In the genomic region with DNA sequence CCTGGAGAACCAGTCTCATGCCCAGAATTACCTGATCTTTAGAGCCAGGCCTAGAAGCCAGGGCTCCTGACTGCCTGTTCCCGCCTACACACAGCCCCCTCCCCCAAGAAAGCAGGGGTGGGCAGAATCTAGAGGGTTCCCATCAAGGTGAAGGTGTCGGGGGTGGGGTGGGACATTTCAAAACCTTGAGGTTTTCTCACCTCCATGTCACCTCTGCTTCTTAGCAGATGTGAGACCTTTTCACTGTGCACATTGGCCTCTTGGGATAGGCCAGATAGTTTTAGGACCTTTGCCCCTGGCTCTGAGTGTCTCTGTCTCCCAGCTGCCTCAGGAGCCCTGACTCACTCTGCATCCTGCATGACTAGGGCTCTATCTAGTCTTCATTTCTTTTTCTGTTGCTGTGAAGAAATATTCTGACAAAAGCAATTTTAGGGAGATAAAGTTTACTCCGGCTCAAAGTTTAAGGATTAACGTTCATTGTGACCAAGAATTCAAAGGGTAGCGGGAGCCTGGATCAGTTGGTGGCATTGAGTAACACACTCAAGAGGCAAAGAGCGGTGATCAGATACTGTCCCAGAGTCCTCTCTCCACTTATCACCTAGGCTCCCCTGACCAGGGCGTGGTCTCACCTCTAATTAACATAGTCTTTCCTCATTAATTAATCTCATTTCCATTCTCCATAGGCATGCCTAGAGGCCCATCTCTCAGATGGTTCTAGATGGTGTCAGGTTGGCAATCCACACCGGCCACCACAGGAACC, we compare ENCODE assay signal across 21 mouse cellular contexts. TPM values are rescaled to one million over a fixed set of nuclear protein-coding genes. Genes with fewer than 3 reads are reported as not detected.
A peak's percentile ranks its signal among the peaks of the same experiment; 100 is the strongest.
DNase-seq lines count a peak whose midpoint lies in the region; ATAC-seq and TF ChIP-seq lines count a peak whose summit lies in the region.
"Had no signal": no experiment of that assay in that cellular context is flagged by ENCODE, and none has a peak within 500 bp of the region (broad histone marks: within the 10 kb centered on the region; RNA-seq: fewer than 3 reads in every experiment).

No protein-coding gene starts in this region.

- no peaks in the 10 kb centered on the region for H3K79me2 ChIP-seq in heart, adult 2 months (replicated peaks; ENCODE audit: control insufficient read depth, insufficient read depth, low read length)

- H3K36me3 ChIP-seq in heart, adult 2 months (ENCODE audit: control insufficient read depth, insufficient read depth, low read length), result peaks cover 2% of the 10 kb centered on the region; the same call in 1 of the 2 replicates
- no peaks in the 10 kb centered on the region for H3K36me3 ChIP-seq in midbrain, embryonic 11.5 days (ENCODE audit: control insufficient read depth, insufficient read depth, low read length)
- no peaks in the 10 kb centered on the region for H3K36me3 ChIP-seq in midbrain, embryonic 15.5 days (replicated peaks)
- no peaks in the 10 kb centered on the region for H3K36me3 ChIP-seq in forebrain, embryonic 14.5 days (ENCODE audit: control insufficient read depth, insufficient read depth, low read length)
- H3K36me3 ChIP-seq: heart, embryonic 13.5 days; hindbrain, embryonic 12.5 days; limb, embryonic 12.5 days; midbrain, embryonic 12.5 days had no signal

- ATAC-seq in midbrain, embryonic 11.5 days (ENCODE audit: low FRiP score), result no peak
- no peak for ATAC-seq in midbrain, embryonic 15.5 days (replicated peaks)
- ATAC-seq in forebrain, embryonic 14.5 days, result no peak

- peaks cover 60% of the 10 kb centered on the region for H3K4me1 ChIP-seq in heart, adult 2 months (ENCODE audit: control insufficient read depth, insufficient read depth, low read length)
- no peaks in the 10 kb centered on the region for H3K4me1 ChIP-seq in midbrain, embryonic 11.5 days (ENCODE audit: control insufficient read depth, insufficient read depth, low read length)
- H3K4me1 ChIP-seq in midbrain, embryonic 15.5 days, result no peaks in the 10 kb centered on the region
- peaks cover 13% of the 10 kb centered on the region for H3K4me1 ChIP-seq in bone marrow, adult 2 months (ENCODE audit: control insufficient read depth, insufficient read depth, low read length)
- H3K4me1 ChIP-seq in forebrain, embryonic 14.5 days (ENCODE audit: control insufficient read depth, insufficient read depth, low read length), result no peaks in the 10 kb centered on the region

- H3K9me3 ChIP-seq in midbrain, embryonic 11.5 days (ENCODE audit: control insufficient read depth, low read length), result no peaks in the 10 kb centered on the region
- no peaks in the 10 kb centered on the region for H3K9me3 ChIP-seq in midbrain, embryonic 15.5 days
- H3K9me3 ChIP-seq in forebrain, embryonic 14.5 days (replicated peaks; ENCODE audit: control insufficient read depth, low read length), result no peaks in the 10 kb centered on the region
- H3K9me3 ChIP-seq: heart, embryonic 13.5 days; hindbrain, embryonic 12.5 days; limb, embryonic 12.5 days; midbrain, embryonic 12.5 days had no signal

- no peak for TF ChIP-seq CTCF in heart, adult 2 months (IDR thresholded peaks at IDR 0.05)
- no peak for TF ChIP-seq CTCF in bone marrow, adult 2 months (IDR thresholded peaks at IDR 0.05; ENCODE audit: control insufficient read depth, insufficient read depth, low read length)

- no peak for TF ChIP-seq EP300 in heart, adult 2 months (IDR thresholded peaks at IDR 0.05; ENCODE audit: insufficient read depth, low read depth, low read length)

- TF ChIP-seq POLR2A in heart, adult 2 months (IDR thresholded peaks at IDR 0.05; ENCODE audit: insufficient read depth, low read depth, low read length), result no peak
- no peak for TF ChIP-seq POLR2A in bone marrow, adult 2 months (IDR thresholded peaks at IDR 0.05; ENCODE audit: borderline replicate concordance, control insufficient read depth, low read depth, low read length)

- no peak overlapping the region for H3K4me3 ChIP-seq in heart, adult 2 months
- no peak overlapping the region for H3K4me3 ChIP-seq in midbrain, embryonic 11.5 days (ENCODE audit: low read depth, low read length)
- no peak overlapping the region for H3K4me3 ChIP-seq in midbrain, embryonic 15.5 days
- H3K4me3 ChIP-seq in bone marrow, adult 2 months (replicated peaks; ENCODE audit: control insufficient read depth, low read depth, low read length), result no peak overlapping the region
- no peak overlapping the region for H3K4me3 ChIP-seq in forebrain, embryonic 14.5 days (ENCODE audit: low read depth, low read length)
- H3K4me3 ChIP-seq: heart, embryonic 13.5 days; hindbrain, embryonic 12.5 days; limb, embryonic 12.5 days; midbrain, embryonic 12.5 days had no signal

- H3K4me2 ChIP-seq in midbrain, embryonic 11.5 days, result no peak overlapping the region
- H3K4me2 ChIP-seq in midbrain, embryonic 15.5 days, result no peak overlapping the region
- H3K4me2 ChIP-seq in forebrain, embryonic 14.5 days (ENCODE audit: low read length), result no peak overlapping the region
- H3K4me2 ChIP-seq: heart, embryonic 13.5 days; hindbrain, embryonic 12.5 days; limb, embryonic 12.5 days; midbrain, embryonic 12.5 days had no signal

- intact Hi-C loops in heart, adult 2 months (cut with DNase I), result no loop called here
- intact Hi-C loops in heart, postnatal 36 days (cut with DNase I), result no loop called here

- DNase-seq in heart, adult 2 months, result no peak
- DNase-seq in heart, postnatal 36 days, result no peak
- peak; percentile 49 for DNase-seq in midbrain, embryonic 11.5 days (ENCODE audit: low spot score, missing footprints)
- DNase-seq in thymus, postnatal 4 days, result peak; percentile 60
- no peak for DNase-seq in forebrain, embryonic 14.5 days (ENCODE audit: low spot score)
- DNase-seq in spleen, postnatal 10 days (ENCODE audit: low spot score in 2 of 2), result no peak
- DNase-seq: adrenal gland, postnatal 36 days; cerebellum, postnatal 36 days; gastrocnemius, postnatal 36 days; kidney, adult 11 months; kidney, postnatal 36 days; lung, postnatal 10 days; right cerebral cortex, adult 18-20 months had no signal

- peak overlapping the region; percentile 88 for H3K27ac ChIP-seq in heart, adult 2 months
- H3K27ac ChIP-seq in midbrain, embryonic 11.5 days (ENCODE audit: low read depth, low read length), result no peak overlapping the region
- no peak overlapping the region for H3K27ac ChIP-seq in midbrain, embryonic 15.5 days
- 0 out of 2 replicates have a peak overlapping the region, but pooled peaks have one; percentile 3 for H3K27ac ChIP-seq in bone marrow, adult 2 months (ENCODE audit: control insufficient read depth, insufficient read depth, low read depth, low read length, poor library complexity)
- H3K27ac ChIP-seq in forebrain, embryonic 14.5 days (ENCODE audit: low read depth, low read length), result no peak overlapping the region
- H3K27ac ChIP-seq: heart, embryonic 13.5 days; hindbrain, embryonic 12.5 days; limb, embryonic 12.5 days; liver, embryonic 14.5 days; midbrain, embryonic 12.5 days had no signal

- WGBS in heart, adult 2 months, result 93% methylated on average over 8 of the region's 8 CpGs
- WGBS in midbrain, embryonic 11.5 days, result 87% methylated on average over 8 of the region's 8 CpGs
- 85% methylated on average over 8 of the region's 8 CpGs for WGBS in midbrain, embryonic 15.5 days
- WGBS in bone marrow, adult 2 months, result 76% methylated on average over 8 of the region's 8 CpGs
- WGBS in forebrain, embryonic 14.5 days, result 90% methylated on average over 8 of the region's 8 CpGs

- no peak overlapping the region for H3K9ac ChIP-seq in heart, adult 2 months (ENCODE audit: low read depth, low read length)
- no peak overlapping the region for H3K9ac ChIP-seq in midbrain, embryonic 11.5 days (ENCODE audit: low read length)
- H3K9ac ChIP-seq in midbrain, embryonic 15.5 days, result no peak overlapping the region
- no peak overlapping the region for H3K9ac ChIP-seq in forebrain, embryonic 14.5 days (ENCODE audit: low read length)
- H3K9ac ChIP-seq: heart, embryonic 13.5 days; hindbrain, embryonic 12.5 days; limb, embryonic 12.5 days; liver, embryonic 14.5 days; midbrain, embryonic 12.5 days had no signal

- no peaks in the 10 kb centered on the region for H3K27me3 ChIP-seq in heart, adult 2 months (ENCODE audit: control insufficient read depth, insufficient read depth, low read length)
- no peaks in the 10 kb centered on the region for H3K27me3 ChIP-seq in midbrain, embryonic 11.5 days (ENCODE audit: control insufficient read depth, insufficient read depth, low read length)
- H3K27me3 ChIP-seq in midbrain, embryonic 15.5 days (replicated peaks), result no peaks in the 10 kb centered on the region
- H3K27me3 ChIP-seq in forebrain, embryonic 14.5 days (replicated peaks; ENCODE audit: control insufficient read depth, insufficient read depth, low read length), result no peaks in the 10 kb centered on the region
- H3K27me3 ChIP-seq: heart, embryonic 13.5 days; hindbrain, embryonic 12.5 days; limb, embryonic 12.5 days; midbrain, embryonic 12.5 days had no signal

RNA-seq across cellular contexts. Expression of a gene that starts 29.1 kb away (rescaled TPM):
- 10 to 100 TPM; 26.7 to 31.1 TPM for total RNA-seq in heart, adult 2 months (2021)
- polyA plus RNA-seq in heart, adult 2 months (2012; rRNA removed), result 29.0 and 31.3 TPM in 2 replicates
- total RNA-seq in heart, postnatal 36 days (2021), result 10 to 100 TPM; 20.0 to 20.8 TPM
- polyA plus RNA-seq in midbrain, embryonic 11.5 days (2014; fragmentation: Nextera tagmentation; extraction: Ambion mirVana), result 0.78 and 1.0 TPM in 2 replicates
- 2.1 and 2.3 TPM in 2 replicates for polyA plus RNA-seq in midbrain, embryonic 15.5 days (2015; fragmentation: Nextera tagmentation; extraction: Ambion mirVana)
- 2.1 and 3.2 TPM in 2 replicates for polyA plus RNA-seq in bone marrow, adult 2 months (2011; ENCODE audit: insufficient read depth, insufficient read length, low replicate concordance, missing spikeins)
- polyA plus RNA-seq in forebrain, embryonic 14.5 days (2014; fragmentation: Nextera tagmentation; extraction: Ambion mirVana), result 3.6 and 6.2 TPM in 2 replicates

RNA-seq across cellular contexts. Expression of a gene that starts 37.2 kb away (rescaled TPM):
- under 1 TPM in 1 of 2 experiments, not detected in 1; 0.29 TPM for total RNA-seq in heart, adult 2 months (2021)
- 0.06 and 0.29 TPM in 2 replicates for polyA plus RNA-seq in heart, adult 2 months (2012; rRNA removed)
- total RNA-seq in heart, postnatal 36 days (2021), result under 1 TPM; 0.16 to 0.22 TPM
- 0.12 TPM in 1 of 2 replicates, not detected in the other for polyA plus RNA-seq in midbrain, embryonic 11.5 days (2014; fragmentation: Nextera tagmentation; extraction: Ambion mirVana)
- polyA plus RNA-seq in midbrain, embryonic 15.5 days (2015; fragmentation: Nextera tagmentation; extraction: Ambion mirVana), result 0.44 and 1.1 TPM in 2 replicates
- 0.86 and 1.6 TPM in 2 replicates for polyA plus RNA-seq in bone marrow, adult 2 months (2011; ENCODE audit: insufficient read depth, insufficient read length, low replicate concordance, missing spikeins)
- polyA plus RNA-seq in forebrain, embryonic 14.5 days (2014; fragmentation: Nextera tagmentation; extraction: Ambion mirVana), result 0.15 and 0.54 TPM in 2 replicates
- total RNA-seq: gastrocnemius, postnatal 36 days had no signal
- polyA plus RNA-seq: activated CD4-positive, CD25-positive, alpha-beta regulatory T cell, adult 4 months had no signal

RNA-seq across cellular contexts. Expression of a gene that starts 58.2 kb away (rescaled TPM):
- 10 to 100 TPM; 75.2 to 83.2 TPM for total RNA-seq in heart, adult 2 months (2021)
- 139 and 142 TPM in 2 replicates for polyA plus RNA-seq in heart, adult 2 months (2012; rRNA removed)
- 10 to 100 TPM; 78.9 to 82.4 TPM for total RNA-seq in heart, postnatal 36 days (2021)
- 111 and 112 TPM in 2 replicates for polyA plus RNA-seq in midbrain, embryonic 11.5 days (2014; fragmentation: Nextera tagmentation; extraction: Ambion mirVana)
- 181 and 183 TPM in 2 replicates for polyA plus RNA-seq in midbrain, embryonic 15.5 days (2015; fragmentation: Nextera tagmentation; extraction: Ambion mirVana)
- polyA plus RNA-seq in bone marrow, adult 2 months (2011; ENCODE audit: insufficient read depth, insufficient read length, low replicate concordance, missing spikeins), result 19.2 and 35.9 TPM in 2 replicates
- polyA plus RNA-seq in forebrain, embryonic 14.5 days (2014; fragmentation: Nextera tagmentation; extraction: Ambion mirVana), result 144 and 166 TPM in 2 replicates

Comparison
In these comparisons a context has a peak if more than half of its experiments do, and no peak if none do; other contexts are left out.
1. DNase-seq: peak in midbrain, embryonic 11.5 days (single experiment) and thymus, postnatal 4 days (single experiment); none in heart, adult 2 months (0 of 2), heart, postnatal 36 days (0 of 2), forebrain, embryonic 14.5 days (single experiment) and spleen, postnatal 10 days (0 of 2).
2. H3K27ac ChIP-seq: peak in heart, adult 2 months (single experiment) and bone marrow, adult 2 months (single experiment); none in midbrain, embryonic 11.5 days (single experiment), midbrain, embryonic 15.5 days (single experiment) and forebrain, embryonic 14.5 days (single experiment).